Mouse (Mus musculus) kidney, embryonic 16.5 days (tissue): ENCODE data around the gene Magt1. TPM values are rescaled to one million over a fixed set of nuclear protein-coding genes. Genes with fewer than 3 reads are reported as not detected.
A peak's percentile ranks its signal among the peaks of the same experiment; 100 is the strongest.
"Not testable (repeated sequence)": the region's sequence is repeated elsewhere in the genome, so short reads cannot be mapped to it uniquely, and the experiment has no call there.

Source experiments
- ATAC-seq: fragments of 200-750 bp; cut with Nextera tagmentation; 2 replicates; pipeline ENCODE4 v1.8.0; 2017; ENCODE audit warnings: moderate TSS enrichment; ENCODE audit not compliant: low FRiP score, low TSS enrichment
- H3K27ac ChIP-seq: fragments of 300-500 bp; sonication (generic); 2 replicates; pipeline ENCODE4 v1.5.1; 2014; ENCODE audit warnings: low read length
- H3K27me3 ChIP-seq: fragments of 300-500 bp; sonication (generic); 2 replicates; pipeline ENCODE4 v1.6.1; 2014; ENCODE audit warnings: low read length, control low read depth, mixed read lengths; ENCODE audit not compliant: insufficient read depth
- H3K36me3 ChIP-seq: fragments of 300-500 bp; sonication (generic); 2 replicates; pipeline ENCODE4 v1.6.1; 2014; ENCODE audit warnings: low read length, control low read depth, mixed read lengths; ENCODE audit not compliant: insufficient read depth
- H3K4me1 ChIP-seq: fragments of 300-500 bp; sonication (generic); 2 replicates; pipeline ENCODE4 v1.6.1; 2014; ENCODE audit warnings: low read length, control low read depth, mixed read lengths; ENCODE audit not compliant: insufficient read depth
- H3K4me2 ChIP-seq: fragments of 300-500 bp; sonication (generic); replicated peaks from 2 replicates; pipeline ENCODE4 v1.6.1; 2014; ENCODE audit warnings: low read depth, low read length
- H3K4me3 ChIP-seq: fragments of 300-500 bp; sonication (generic); 2 replicates; pipeline ENCODE4 v1.5.1; 2014; ENCODE audit warnings: mild to moderate bottlenecking, low read length
- H3K9ac ChIP-seq: fragments of 300-500 bp; sonication (generic); replicated peaks from 2 replicates; pipeline ENCODE4 v1.6.1; 2014; ENCODE audit warnings: low read length
- H3K9me3 ChIP-seq: fragments of 300-500 bp; sonication (generic); 2 replicates; pipeline ENCODE4 v1.6.1; 2016; ENCODE audit warnings: low read length, control low read depth
- WGBS: fragments of 180-500 bp; shearing (Covaris S2); extraction: QIAGEN DNeasy Blood & Tissue Kit; methylation state at CpG from one replicate; pipeline ENCODE4 v1.1.7; 2014; 5-methylcytosine and 5-hydroxymethylcytosine counted together
- polyA plus RNA-seq: library from polyadenylated mRNA; unstranded; fragments of >200 nt; fragmentation: Nextera tagmentation; extraction: Ambion mirVana; gene quantifications from 2 replicates; pipeline ENCODE4 v1.2.1, GENCODE M21; 2015

The Magt1 gene
- polyA plus RNA-seq, 1 experiment from 2014 or later = 72.5 TPM

DNA sequence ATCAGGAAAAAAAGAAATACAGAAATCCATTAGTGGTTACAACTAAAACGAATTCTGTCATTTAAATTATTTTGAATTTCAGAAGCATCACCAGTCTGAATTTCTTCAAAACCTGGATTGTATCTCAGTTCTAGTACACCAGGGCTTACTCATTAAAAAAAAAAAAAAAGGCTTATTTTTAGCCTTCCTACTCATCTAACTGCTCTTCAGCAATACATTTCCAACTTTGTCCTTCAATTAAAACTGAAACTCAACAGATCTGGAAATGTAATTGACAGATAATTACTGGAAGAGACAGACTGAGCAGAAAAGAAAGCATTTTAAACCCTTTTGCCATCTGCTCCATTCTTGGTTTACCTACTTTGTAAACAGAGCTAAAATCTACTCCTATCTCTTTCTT, 10.1 kb downstream of the Magt1 start:
- no peak overlapping the region for H3K9ac ChIP-seq
- H3K4me3 ChIP-seq = no peak overlapping the region
- no peaks in the 10 kb centered on the region; the same call in 1 of the 2 replicates for H3K36me3 ChIP-seq
- H3K27me3 ChIP-seq = no peaks in the 10 kb centered on the region; the same call in 1 of the 2 replicates
- H3K27ac ChIP-seq = no peak overlapping the region
- WGBS = 80% methylated on average over 1 of the region's 1 CpGs
- H3K9me3 ChIP-seq = no peaks in the 10 kb centered on the region
- no peak overlapping the region for H3K4me2 ChIP-seq
- ATAC-seq = no peak
- H3K4me1 ChIP-seq = no peaks in the 10 kb centered on the region

DNA sequence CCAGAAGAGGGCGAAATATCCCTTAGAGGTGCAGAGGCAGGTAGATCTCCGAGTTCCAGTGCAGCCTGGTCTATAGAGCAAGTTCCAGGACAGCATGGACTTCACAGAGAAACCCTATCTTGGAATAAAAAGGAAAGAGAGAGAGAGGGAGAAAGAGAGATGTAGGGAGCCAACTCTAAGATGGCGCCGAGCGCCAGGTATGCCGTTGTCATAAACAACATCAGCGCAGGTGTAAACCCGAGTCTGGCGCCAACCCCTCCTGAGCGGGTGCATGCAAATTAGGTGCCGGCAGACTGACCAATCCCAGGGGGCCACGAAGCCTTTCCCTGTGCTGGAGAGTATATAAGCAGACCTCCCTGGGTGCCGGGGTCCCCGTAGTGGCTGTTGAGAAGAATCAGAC, 54.6 kb downstream of the Magt1 start:
- 76% methylated on average over 14 of the region's 14 CpGs for WGBS
- not testable (repeated sequence) for H3K36me3 ChIP-seq, H3K4me2 ChIP-seq, H3K9ac ChIP-seq, H3K27ac ChIP-seq, H3K9me3 ChIP-seq, ATAC-seq, H3K4me3 ChIP-seq, H3K27me3 ChIP-seq, H3K4me1 ChIP-seq

DNA sequence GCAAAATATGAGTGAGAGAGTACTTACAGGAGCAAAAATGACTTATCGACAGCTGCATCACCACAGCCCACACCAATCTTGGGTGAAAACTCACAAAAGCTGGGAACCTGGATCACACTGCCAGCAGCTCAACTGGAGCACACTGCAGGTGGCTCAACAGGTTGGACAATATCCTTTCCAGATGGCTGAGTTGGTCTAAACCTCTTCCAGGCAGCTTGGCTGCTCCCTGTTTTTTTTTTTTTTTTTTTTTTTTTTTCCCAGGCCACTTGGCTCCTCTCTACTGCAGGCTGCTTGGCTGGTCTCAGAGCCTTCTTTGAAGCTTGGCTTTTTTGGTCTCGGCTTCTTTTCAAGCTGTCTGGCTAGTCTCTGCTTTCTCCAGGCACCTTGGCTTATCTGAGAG, 57.7 kb downstream of the Magt1 start:
- H3K4me3 ChIP-seq = no peak overlapping the region
- no peaks in the 10 kb centered on the region for H3K4me1 ChIP-seq
- no peaks in the 10 kb centered on the region for H3K9me3 ChIP-seq
- H3K27me3 ChIP-seq = no peaks in the 10 kb centered on the region
- no peak overlapping the region for H3K9ac ChIP-seq
- WGBS = 65% methylated on average over 2 of the region's 2 CpGs
- no peak for ATAC-seq
- no peak overlapping the region for H3K27ac ChIP-seq
- no peaks in the 10 kb centered on the region for H3K36me3 ChIP-seq
- H3K4me2 ChIP-seq = no peak overlapping the region

DNA sequence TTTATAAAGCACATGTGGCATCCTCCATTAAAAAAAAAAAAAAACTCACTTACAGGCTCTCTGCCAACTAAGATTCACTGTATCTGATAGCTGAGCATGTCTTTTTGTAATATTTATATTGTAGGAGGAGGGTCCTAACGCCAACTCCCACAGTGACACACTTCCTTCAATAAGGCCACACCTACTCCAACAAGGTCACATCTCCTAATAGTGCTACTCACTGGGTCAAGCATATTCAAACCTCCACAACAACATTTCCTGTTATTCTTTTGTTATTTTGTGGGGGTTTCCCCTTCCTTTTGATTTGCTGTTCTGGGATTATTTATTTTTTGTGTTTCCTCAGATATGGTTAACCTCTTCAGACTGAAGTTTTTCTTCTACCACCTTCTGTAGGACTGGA, 65.3 kb downstream of the Magt1 start:
- H3K27ac ChIP-seq = no peak overlapping the region
- no peaks in the 10 kb centered on the region for H3K4me1 ChIP-seq
- H3K27me3 ChIP-seq = no peaks in the 10 kb centered on the region
- no peak for ATAC-seq
- H3K4me3 ChIP-seq = no peak overlapping the region
- H3K9ac ChIP-seq = no peak overlapping the region
- no peak overlapping the region for H3K4me2 ChIP-seq
- no peaks in the 10 kb centered on the region for H3K9me3 ChIP-seq
- WGBS = 43% methylated on average over 1 of the region's 1 CpGs
- H3K36me3 ChIP-seq = no peaks in the 10 kb centered on the region

DNA sequence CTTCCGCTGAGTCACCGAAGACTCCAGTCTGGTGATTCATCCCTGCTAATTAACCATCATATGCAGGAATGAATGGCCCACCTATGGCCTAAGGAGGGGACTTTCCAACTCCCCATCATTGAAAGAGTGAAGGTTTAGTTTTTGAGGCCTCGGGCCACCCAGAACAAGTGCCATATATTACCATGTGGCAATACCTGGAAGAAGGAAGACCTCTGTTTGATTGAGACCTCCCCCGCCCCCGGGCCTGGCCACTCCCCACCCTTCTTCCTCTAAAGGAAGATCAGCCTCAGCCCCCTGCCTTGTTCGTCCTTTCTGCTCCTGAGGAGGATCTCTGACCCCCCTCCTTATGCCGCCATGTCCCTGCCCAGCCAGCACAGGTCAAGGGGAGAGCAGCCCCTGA, 72.5 kb downstream of the Magt1 start:
- H3K9ac ChIP-seq = no peak overlapping the region
- no peak overlapping the region for H3K4me3 ChIP-seq
- no peak for ATAC-seq
- H3K9me3 ChIP-seq = no peaks in the 10 kb centered on the region
- H3K27ac ChIP-seq = no peak overlapping the region
- H3K36me3 ChIP-seq = no peaks in the 10 kb centered on the region
- H3K4me1 ChIP-seq = no peaks in the 10 kb centered on the region
- no peaks in the 10 kb centered on the region for H3K27me3 ChIP-seq
- WGBS = 88% methylated on average over 7 of the region's 7 CpGs
- no peak overlapping the region for H3K4me2 ChIP-seq

DNA sequence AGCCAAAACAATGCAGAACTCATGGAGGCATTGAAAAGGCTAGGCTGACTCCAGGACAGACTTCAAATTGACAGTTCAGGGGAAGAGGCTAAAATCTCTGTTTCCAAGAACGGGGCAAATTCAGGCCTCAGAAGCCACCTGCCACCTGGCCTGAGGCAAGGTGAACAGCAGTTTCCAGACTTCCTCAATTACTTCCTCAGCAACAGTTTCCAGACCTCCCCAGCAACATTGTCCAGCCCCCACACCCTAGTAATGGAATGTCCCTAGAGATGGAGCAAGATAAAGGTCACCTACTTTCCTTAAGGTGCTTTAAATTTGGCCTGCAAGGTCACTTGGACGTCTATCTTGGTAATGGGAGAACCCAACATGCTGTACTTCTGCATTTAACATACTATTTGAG, 74.0 kb downstream of the Magt1 start:
- H3K4me1 ChIP-seq = no peaks in the 10 kb centered on the region
- no peak overlapping the region for H3K4me3 ChIP-seq
- H3K27ac ChIP-seq = no peak overlapping the region
- no peaks in the 10 kb centered on the region for H3K36me3 ChIP-seq
- 65% methylated on average over 2 of the region's 2 CpGs for WGBS
- no peak overlapping the region for H3K4me2 ChIP-seq
- no peak overlapping the region for H3K9ac ChIP-seq
- ATAC-seq = no peak
- no peaks in the 10 kb centered on the region for H3K9me3 ChIP-seq
- no peaks in the 10 kb centered on the region for H3K27me3 ChIP-seq

DNA sequence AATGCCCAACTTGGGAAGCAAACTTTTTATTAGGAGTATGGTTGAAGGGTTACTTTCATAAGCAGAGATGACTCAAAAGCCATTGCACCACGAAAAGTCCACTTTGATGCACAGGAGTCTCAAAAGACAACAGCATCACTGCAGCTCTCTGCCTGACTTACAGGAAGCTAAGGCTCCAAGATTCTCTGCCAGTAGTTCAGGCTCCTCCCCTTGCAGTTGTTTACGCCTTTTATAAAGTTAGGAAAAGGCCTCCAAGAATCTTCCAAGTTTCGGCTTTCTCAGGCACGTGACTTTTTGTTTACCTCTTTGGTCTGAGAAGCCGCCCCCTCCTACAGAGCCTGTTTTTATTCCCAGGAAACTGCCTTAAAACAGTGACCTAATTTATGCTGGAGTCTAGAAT, 77.4 kb downstream of the Magt1 start:
- H3K27me3 ChIP-seq = no peaks in the 10 kb centered on the region
- H3K9ac ChIP-seq = no peak overlapping the region
- H3K4me1 ChIP-seq = no peaks in the 10 kb centered on the region
- 54% methylated on average over 5 of the region's 5 CpGs for WGBS
- ATAC-seq = no peak
- H3K27ac ChIP-seq = no peak overlapping the region
- no peaks in the 10 kb centered on the region for H3K9me3 ChIP-seq
- no peaks in the 10 kb centered on the region for H3K36me3 ChIP-seq
- H3K4me2 ChIP-seq = no peak overlapping the region
- no peak overlapping the region for H3K4me3 ChIP-seq

DNA sequence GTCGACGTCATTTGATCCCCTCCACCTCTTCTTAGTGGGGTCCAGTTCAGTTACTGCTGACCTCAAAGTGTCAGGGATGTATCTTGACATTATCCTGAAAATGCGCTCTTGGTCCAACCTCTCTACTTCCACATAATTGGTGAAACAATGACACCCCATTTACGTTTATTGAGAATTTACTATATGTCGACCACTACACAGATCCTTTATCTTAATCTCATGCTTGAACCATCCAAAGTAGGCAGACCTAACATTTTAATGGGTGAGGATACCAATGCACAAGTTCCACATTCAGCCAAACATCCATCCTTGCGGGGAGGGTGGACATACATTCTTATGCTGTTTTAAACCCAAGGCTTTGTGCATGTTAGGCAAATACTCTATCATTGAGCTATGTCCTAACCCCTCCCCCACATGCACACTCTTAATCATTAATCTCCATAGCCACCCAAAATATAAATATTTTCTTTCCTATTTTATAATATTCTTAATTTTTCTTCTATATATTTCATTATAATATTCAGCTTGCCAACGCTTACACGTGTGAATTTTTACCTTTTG, 82.1 kb downstream of the Magt1 start:
- Histone ChIP-seq H3K4me2 (peak overlapping the region; percentile 48), H3K9me3 (no peaks in the 10 kb centered on the region), H3K4me3 (peak overlapping the region; percentile 71), H3K27ac (peak overlapping the region; percentile 50; the same call in 1 of the 2 replicates), H3K27me3 (no peaks in the 10 kb centered on the region), H3K9ac (no peak overlapping the region; the same call in 1 of the 2 replicates), H3K36me3 (no peaks in the 10 kb centered on the region), H3K4me1 (peaks cover 8% of the 10 kb centered on the region; the same call in 1 of the 2 replicates)
- WGBS = 37% methylated on average over 8 of the region's 8 CpGs
- ATAC-seq = peak; percentile 32

DNA sequence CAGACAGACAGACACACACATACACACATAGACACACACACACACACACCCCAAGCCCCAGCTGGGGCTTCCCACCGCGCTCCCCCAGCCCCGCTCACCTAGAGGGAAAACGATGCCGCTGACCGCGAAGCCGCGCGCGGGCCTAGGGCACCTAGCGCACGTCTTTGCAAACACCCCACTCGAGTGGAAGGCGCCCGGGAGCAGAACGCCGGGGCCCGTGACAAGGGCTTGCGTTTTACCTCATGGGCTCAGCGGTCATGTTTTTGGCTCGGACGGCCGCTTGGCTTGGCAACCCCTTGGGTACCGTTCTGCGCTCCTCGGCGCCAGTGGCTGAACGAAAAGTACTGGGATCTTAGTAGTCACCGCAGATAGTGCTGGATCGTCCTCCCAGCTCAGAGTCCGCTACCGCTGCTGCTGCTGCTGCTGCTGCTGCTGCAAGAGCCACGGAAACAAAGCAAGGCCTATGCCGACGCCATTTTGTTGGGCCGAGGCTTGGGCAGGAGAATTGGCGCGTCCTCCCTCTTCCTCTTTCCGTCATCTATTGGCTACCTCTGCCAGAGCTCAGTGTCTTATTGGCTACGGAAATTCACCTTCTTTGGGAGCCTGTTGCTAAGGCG, 82.7 kb downstream of the Magt1 start, which contains the start of gene Atrx:
Atrx (minus strand) TSS at position 543 of the 617 bp plus-strand sequence.
- peak within 1 kb of the TSS; percentile 91 for H3K9ac ChIP-seq
- WGBS = 24% methylated on average over 29 of the region's 42 CpGs

More for the DNA sequence above, 82.7 kb downstream of the Magt1 start, which contains the start of gene Atrx:
- H3K27ac ChIP-seq = peak within 1 kb of the TSS; percentile 93
- ATAC-seq = peak; percentile 94
- H3K27me3 ChIP-seq = no peaks in the 10 kb centered on the region
- no peaks in the 10 kb centered on the region for H3K36me3 ChIP-seq
- peak within 1 kb of the TSS; percentile 71 for H3K4me3 ChIP-seq
- peaks cover 8% of the 10 kb centered on the region; the same call in 1 of the 2 replicates for H3K4me1 ChIP-seq
- peak within 1 kb of the TSS; percentile 57 for H3K4me2 ChIP-seq
- no peaks in the 10 kb centered on the region for H3K9me3 ChIP-seq
